Mouse (Mus musculus): ENCODE data around the gene Osbpl10.
A peak's percentile ranks its signal among the peaks of the same experiment; 100 is the strongest.

The Osbpl10 gene

GRCm38 (mm10) chr9:115088295-115088993, 110.1 kb downstream of the Osbpl10 start:
- DNase-seq (ENCODE audit: low read depth), result peak; percentile 37

- DNase-seq (ENCODE audit: low read depth), result no peak
Measured at GRCm38 (mm10) chr9:115089644-115090043, 111.3 kb downstream of the Osbpl10 start.

GRCm38 (mm10) chr9:115096481-115096880, 118.1 kb downstream of the Osbpl10 start:
- DNase-seq (ENCODE audit: low read depth), result no peak

GRCm38 (mm10) chr9:115097340-115097739, 119.0 kb downstream of the Osbpl10 start:
- DNase-seq (ENCODE audit: low read depth), result no peak

- DNase-seq (ENCODE audit: low read depth), result no peak
Measured at GRCm38 (mm10) chr9:115100181-115100915, 122.0 kb downstream of the Osbpl10 start.

GRCm38 (mm10) chr9:115107430-115107829, 129.1 kb downstream of the Osbpl10 start:
- no peak for DNase-seq (ENCODE audit: low read depth)

GRCm38 (mm10) chr9:115110655-115111054, 132.3 kb downstream of the Osbpl10 start:
- DNase-seq (ENCODE audit: low read depth), result no peak

GRCm38 (mm10) chr9:115117314-115117713, 138.9 kb downstream of the Osbpl10 start:
- DNase-seq (ENCODE audit: low read depth), result no peak

- no peak for DNase-seq (ENCODE audit: low read depth)
Measured at GRCm38 (mm10) chr9:115120276-115120675, 141.9 kb downstream of the Osbpl10 start.

GRCm38 (mm10) chr9:115120678-115121224, 142.4 kb downstream of the Osbpl10 start:
- no peak for DNase-seq (ENCODE audit: low read depth)

GRCm38 (mm10) chr9:115127342-115127741, 149.0 kb downstream of the Osbpl10 start:
- DNase-seq (ENCODE audit: low read depth), result no peak

GRCm38 (mm10) chr9:115133926-115134325, 155.6 kb downstream of the Osbpl10 start:
- DNase-seq (ENCODE audit: low read depth), result no peak

GRCm38 (mm10) chr9:115134736-115135135, 156.4 kb downstream of the Osbpl10 start:
- no peak for DNase-seq (ENCODE audit: low read depth)

- no peak for DNase-seq (ENCODE audit: low read depth)
Measured at GRCm38 (mm10) chr9:115135352-115135751, 157.0 kb downstream of the Osbpl10 start.

- no peak for DNase-seq (ENCODE audit: low read depth)
Measured at GRCm38 (mm10) chr9:115137858-115138257, 159.5 kb downstream of the Osbpl10 start.

GRCm38 (mm10) chr9:115139597-115140332, 161.4 kb downstream of the Osbpl10 start:
- DNase-seq (ENCODE audit: low read depth), result no peak

- no peak for DNase-seq (ENCODE audit: low read depth)
Measured at GRCm38 (mm10) chr9:115147141-115147540, 168.8 kb downstream of the Osbpl10 start.

- no peak for DNase-seq (ENCODE audit: low read depth)
Measured at GRCm38 (mm10) chr9:115147586-115148355, 169.4 kb downstream of the Osbpl10 start.

- DNase-seq (ENCODE audit: low read depth), result no peak
Measured at GRCm38 (mm10) chr9:115149011-115149756, 170.8 kb downstream of the Osbpl10 start.

- DNase-seq (ENCODE audit: low read depth), result no peak
Measured at GRCm38 (mm10) chr9:115161591-115161990, 183.2 kb downstream of the Osbpl10 start.

GRCm38 (mm10) chr9:115163031-115163430, 184.7 kb downstream of the Osbpl10 start:
- DNase-seq (ENCODE audit: low read depth), result peak; percentile 81

Measured in c-Kit-positive CD71-negative TER-119-negative erythroid progenitor cells, embryonic 14.5 days (primary cell).